Comparison of ENCODE assay signal across 9 mouse cellular contexts in the genomic region with DNA sequence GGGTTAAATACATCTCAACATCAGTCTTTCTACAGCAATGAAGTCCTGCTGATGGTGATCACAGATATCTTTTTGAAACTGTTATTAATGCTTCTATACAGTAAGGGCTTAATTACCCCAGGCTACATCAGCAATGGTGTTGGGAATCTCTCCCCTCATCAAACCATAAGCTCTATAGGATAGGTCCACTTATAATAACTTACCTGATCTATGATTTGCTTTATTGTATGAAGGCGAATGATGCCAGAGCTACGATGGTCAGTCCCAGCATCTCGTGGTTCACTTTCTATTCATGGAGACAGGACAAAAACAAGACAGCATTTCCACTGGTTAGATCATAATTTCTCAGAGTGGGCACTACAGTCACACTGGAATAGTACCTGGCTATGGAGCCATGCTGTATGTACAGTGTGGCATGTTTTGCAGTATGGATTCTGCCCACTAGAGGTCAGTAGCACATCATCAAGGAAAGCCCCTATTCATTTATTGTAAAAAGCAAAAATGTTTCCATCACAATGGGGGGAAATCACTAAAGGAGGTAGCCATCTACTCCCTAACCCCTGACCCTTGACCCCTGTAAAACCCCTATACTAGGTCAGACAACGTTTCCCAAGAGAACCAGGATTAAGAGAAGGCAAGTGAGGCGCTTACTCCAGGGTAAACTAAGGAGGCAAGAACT.
DNase-seq lines count a peak whose midpoint lies in the region; TF ChIP-seq lines count a peak whose summit lies in the region.
"Had no signal": no experiment of that assay in that cellular context is flagged by ENCODE, and none has a peak within 500 bp of the region (broad histone marks: within the 10 kb centered on the region; RNA-seq: fewer than 3 reads in every experiment).

No protein-coding gene starts in this region.

- peaks cover 5% of the 10 kb centered on the region for H3K36me3 ChIP-seq in kidney, adult 2 months (ENCODE audit: control insufficient read depth, insufficient read depth, low read length)
- H3K36me3 ChIP-seq in limb, embryonic 10.5 days = peaks cover 71% of the 10 kb centered on the region

- no peaks in the 10 kb centered on the region for H3K4me1 ChIP-seq in kidney, adult 2 months (ENCODE audit: control insufficient read depth, insufficient read depth, low read length)
- no peaks in the 10 kb centered on the region for H3K4me1 ChIP-seq in limb, embryonic 10.5 days

- no peak for TF ChIP-seq POLR2A in kidney, adult 2 months (IDR thresholded peaks at IDR 0.05; ENCODE audit: low read depth, low read length)

- H3K9me3 ChIP-seq in limb, embryonic 10.5 days (replicated peaks) = no peaks in the 10 kb centered on the region

- no peaks in the 10 kb centered on the region for H3K27me3 ChIP-seq in kidney, adult 2 months (replicated peaks; ENCODE audit: control insufficient read depth, insufficient read depth, low read length)
- H3K27me3 ChIP-seq in limb, embryonic 10.5 days (ENCODE audit: low read depth, poor library complexity, severe bottlenecking) = no peaks in the 10 kb centered on the region

- H3K27ac ChIP-seq in kidney, adult 2 months (ENCODE audit: insufficient read depth, low read depth, low read length) = no peak overlapping the region
- no peak overlapping the region for H3K27ac ChIP-seq in limb, embryonic 10.5 days

- DNase-seq in 416B (ENCODE audit: low read depth) = peak; percentile 54
- DNase-seq in MEL-GATA-1-ER (ENCODE audit: extremely low read depth, low read depth) = peak; percentile 47
- DNase-seq in cerebellum, adult 9-10 months = peak; percentile 76
- peak; percentile 79 for DNase-seq in forelimb bud, embryonic 11.5 days (ENCODE audit: low read depth, low spot score)
- peak; percentile 71 for DNase-seq in kidney, adult 2 months
- DNase-seq in limb, embryonic 10.5 days (ENCODE audit: low spot score) = peak; percentile 65
- peak; percentile 48 for DNase-seq in naive thymus-derived CD4-positive, alpha-beta T cell, adult 2 months (ENCODE audit: low read depth)
- DNase-seq in thymus, postnatal 14 days = peak; percentile 36

- no peak overlapping the region for H3K4me3 ChIP-seq in kidney, adult 2 months (ENCODE audit: insufficient read depth, low read depth, low read length)
- H3K4me3 ChIP-seq in limb, embryonic 10.5 days = no peak overlapping the region
- H3K4me3 ChIP-seq: erythroblast, embryonic 14.5 days had no signal

- peak; percentile 49 for TF ChIP-seq CTCF in kidney, adult 2 months (conservative IDR thresholded peaks at IDR 0.05; ENCODE audit: insufficient read depth, insufficient read length, low read depth, low read length)

- WGBS in kidney, adult 2 months = 71% methylated on average over 5 of the region's 5 CpGs
- WGBS in limb, embryonic 10.5 days = 71% methylated on average over 5 of the region's 5 CpGs
